Mouse (Mus musculus) effector memory CD4-positive, alpha-beta T cell, adult 7 months (primary cell): ENCODE results near the gene Sorcs3. TPM values are rescaled to one million over a fixed set of nuclear protein-coding genes. Genes with fewer than 3 reads are reported as not detected.

Experiments
- polyA plus RNA-seq: library from polyadenylated mRNA; unstranded; fragments of 100-300 nt; shearing (Covaris generic); gene quantifications from one replicate; pipeline ENCODE4 v1.2.1, GENCODE M21; 2017

Gene Sorcs3
- 0.37 TPM for polyA plus RNA-seq

GRCm38 (mm10) chr19:48205929-48206814 is at the start of gene Sorcs3:
Gene Sorcs3, plus strand, starts transcription at chr19:48206025.

